Mouse (Mus musculus): ENCODE measurements around the gene Ift172. TPM values are rescaled to one million over a fixed set of nuclear protein-coding genes. Genes with fewer than 3 reads are reported as not detected.
"Not testable (repeated sequence)": the region's sequence is repeated elsewhere in the genome, so short reads cannot be mapped to it uniquely, and the experiment has no call there.

Ift172 gene
- polyA plus RNA-seq, 1 experiment from 2014 or later = 40.6 TPM

- Histone ChIP-seq H3K9ac (replicated peaks; ENCODE audit: low read length) (peak within 1 kb of the TSS; percentile 94), H3K4me2 (replicated peaks; ENCODE audit: low read depth, low read length) (peak within 1 kb of the TSS; percentile 87), H3K4me1 (ENCODE audit: insufficient read depth, low read length) (peaks cover 8% of the 10 kb centered on the region), H3K36me3 (ENCODE audit: insufficient read depth, low read length) (no peaks in the 10 kb centered on the region), H3K9me3 (ENCODE audit: low read length) (no peaks in the 10 kb centered on the region), H3K4me3 (ENCODE audit: low read length) (peak within 1 kb of the TSS; percentile 86), H3K27ac (ENCODE audit: low read length) (peak within 1 kb of the TSS; percentile 97), H3K27me3 (ENCODE audit: insufficient read depth, low read length) (no peaks in the 10 kb centered on the region)
- peak; percentile 97 for ATAC-seq (ENCODE audit: low FRiP score, low TSS enrichment)
- WGBS = under 1% methylated on average over 69 of the region's 70 CpGs
Measured at GRCm38 (mm10) chr5:31220448-31221303, 70.2 kb downstream of the Ift172 start, which contains the start of gene Ppm1g. Ppm1g (minus strand) TSS chr5:31220687.

- ATAC-seq (ENCODE audit: low FRiP score, low TSS enrichment) = peak; percentile 77
- Histone ChIP-seq H3K9ac (replicated peaks; ENCODE audit: low read length) (peak overlapping the region; percentile 90), H3K4me3 (ENCODE audit: low read length) (peak overlapping the region; percentile 86), H3K27me3 (ENCODE audit: insufficient read depth, low read length) (no peaks in the 10 kb centered on the region), H3K9me3 (ENCODE audit: low read length) (no peaks in the 10 kb centered on the region), H3K4me1 (ENCODE audit: insufficient read depth, low read length) (peaks cover 8% of the 10 kb centered on the region), H3K4me2 (replicated peaks; ENCODE audit: low read depth, low read length) (peak overlapping the region; percentile 80), H3K36me3 (ENCODE audit: insufficient read depth, low read length) (no peaks in the 10 kb centered on the region), H3K27ac (ENCODE audit: low read length) (peak overlapping the region; percentile 92)
- WGBS = 0% methylated on average over 40 of the region's 40 CpGs
Measured at GRCm38 (mm10) chr5:31219911-31220447, 70.9 kb downstream of the Ift172 start.

GRCm38 (mm10) chr5:31219474-31219873, 71.4 kb downstream of the Ift172 start:
- peak overlapping the region; percentile 90 for H3K9ac ChIP-seq (replicated peaks; ENCODE audit: low read length)
- 1% methylated on average over 11 of the region's 11 CpGs for WGBS
- H3K4me3 ChIP-seq (ENCODE audit: low read length) = peak overlapping the region; percentile 86
- no peaks in the 10 kb centered on the region for H3K36me3 ChIP-seq (ENCODE audit: insufficient read depth, low read length)
- H3K27me3 ChIP-seq (ENCODE audit: insufficient read depth, low read length) = no peaks in the 10 kb centered on the region
- H3K27ac ChIP-seq (ENCODE audit: low read length) = peak overlapping the region; percentile 92
- no peaks in the 10 kb centered on the region for H3K9me3 ChIP-seq (ENCODE audit: low read length)
- no peak for ATAC-seq (ENCODE audit: low FRiP score, low TSS enrichment)
- peak overlapping the region; percentile 80 for H3K4me2 ChIP-seq (replicated peaks; ENCODE audit: low read depth, low read length)
- peaks cover 8% of the 10 kb centered on the region for H3K4me1 ChIP-seq (ENCODE audit: insufficient read depth, low read length)

GRCm38 (mm10) chr5:31219070-31219469, 71.8 kb downstream of the Ift172 start:
- no peaks in the 10 kb centered on the region for H3K36me3 ChIP-seq (ENCODE audit: insufficient read depth, low read length)
- no peaks in the 10 kb centered on the region for H3K27me3 ChIP-seq (ENCODE audit: insufficient read depth, low read length)
- H3K27ac ChIP-seq (ENCODE audit: low read length) = no peak overlapping the region
- ATAC-seq (ENCODE audit: low FRiP score, low TSS enrichment) = no peak
- peak overlapping the region; percentile 86 for H3K4me3 ChIP-seq (ENCODE audit: low read length)
- H3K4me1 ChIP-seq (ENCODE audit: insufficient read depth, low read length) = peaks cover 8% of the 10 kb centered on the region
- 3% methylated on average over 2 of the region's 2 CpGs for WGBS
- no peaks in the 10 kb centered on the region for H3K9me3 ChIP-seq (ENCODE audit: low read length)
- peak overlapping the region; percentile 80 for H3K4me2 ChIP-seq (replicated peaks; ENCODE audit: low read depth, low read length)
- H3K9ac ChIP-seq (replicated peaks; ENCODE audit: low read length) = no peak overlapping the region

GRCm38 (mm10) chr5:31218294-31218693, 72.6 kb downstream of the Ift172 start:
- Histone ChIP-seq H3K27me3 (ENCODE audit: insufficient read depth, low read length) (no peaks in the 10 kb centered on the region), H3K9me3 (ENCODE audit: low read length) (no peaks in the 10 kb centered on the region), H3K36me3 (ENCODE audit: insufficient read depth, low read length) (no peaks in the 10 kb centered on the region), H3K4me2 (replicated peaks; ENCODE audit: low read depth, low read length) (no peak overlapping the region), H3K4me3 (ENCODE audit: low read length) (no peak overlapping the region), H3K4me1 (ENCODE audit: insufficient read depth, low read length) (peaks cover 8% of the 10 kb centered on the region), H3K9ac (replicated peaks; ENCODE audit: low read length) (no peak overlapping the region), H3K27ac (ENCODE audit: low read length) (no peak overlapping the region)
- no peak for ATAC-seq (ENCODE audit: low FRiP score, low TSS enrichment)
- 55% methylated on average over 7 of the region's 7 CpGs for WGBS

GRCm38 (mm10) chr5:31216554-31216953, 74.4 kb downstream of the Ift172 start:
- H3K27me3 ChIP-seq (ENCODE audit: insufficient read depth, low read length); ATAC-seq (ENCODE audit: low FRiP score, low TSS enrichment); H3K4me1 ChIP-seq (ENCODE audit: insufficient read depth, low read length); H3K4me2 ChIP-seq (replicated peaks; ENCODE audit: low read depth, low read length); H3K9me3 ChIP-seq (ENCODE audit: low read length); H3K4me3 ChIP-seq (ENCODE audit: low read length); H3K27ac ChIP-seq (ENCODE audit: low read length); H3K36me3 ChIP-seq (ENCODE audit: insufficient read depth, low read length); H3K9ac ChIP-seq (replicated peaks; ENCODE audit: low read length): not testable (repeated sequence)
- 89% methylated on average over 6 of the region's 6 CpGs for WGBS

- Histone ChIP-seq H3K9me3 (ENCODE audit: low read length) (peaks cover 6% of the 10 kb centered on the region), H3K27me3 (ENCODE audit: insufficient read depth, low read length) (no peaks in the 10 kb centered on the region), H3K4me1 (ENCODE audit: insufficient read depth, low read length) (peaks cover 21% of the 10 kb centered on the region), H3K4me2 (replicated peaks; ENCODE audit: low read depth, low read length) (no peak overlapping the region), H3K4me3 (ENCODE audit: low read length) (no peak overlapping the region), H3K9ac (replicated peaks; ENCODE audit: low read length) (no peak overlapping the region), H3K27ac (ENCODE audit: low read length) (no peak overlapping the region), H3K36me3 (ENCODE audit: insufficient read depth, low read length) (peaks cover 57% of the 10 kb centered on the region)
- 92% methylated on average over 6 of the region's 6 CpGs for WGBS
- no peak for ATAC-seq (ENCODE audit: low FRiP score, low TSS enrichment)
Measured at GRCm38 (mm10) chr5:31204421-31204820, 86.5 kb downstream of the Ift172 start.

GRCm38 (mm10) chr5:31203866-31204265, 87.0 kb downstream of the Ift172 start:
- 92% methylated on average over 2 of the region's 2 CpGs for WGBS
- Histone ChIP-seq H3K27me3 (ENCODE audit: insufficient read depth, low read length) (no peaks in the 10 kb centered on the region), H3K9ac (replicated peaks; ENCODE audit: low read length) (no peak overlapping the region), H3K27ac (ENCODE audit: low read length) (no peak overlapping the region), H3K36me3 (ENCODE audit: insufficient read depth, low read length) (peaks cover 62% of the 10 kb centered on the region), H3K4me1 (ENCODE audit: insufficient read depth, low read length) (peaks cover 21% of the 10 kb centered on the region), H3K9me3 (ENCODE audit: low read length) (peaks cover 6% of the 10 kb centered on the region), H3K4me2 (replicated peaks; ENCODE audit: low read depth, low read length) (no peak overlapping the region), H3K4me3 (ENCODE audit: low read length) (no peak overlapping the region)
- ATAC-seq (ENCODE audit: low FRiP score, low TSS enrichment) = no peak
